Mouse (Mus musculus) layer of hippocampus, adult 8-10 months (tissue): Measurements from ENCODE around the gene Ccna1. TPM values are rescaled to one million over a fixed set of nuclear protein-coding genes. Genes with fewer than 3 reads are reported as not detected.

ENCODE experiments used
- DNase-seq, 2 experiments: peaks; one replicate each; pipeline ENCODE4 v3.0.0; 2022; ENCODE audit warnings: low spot score in 2 of 2
- total RNA-seq, 4 experiments: library from RNA; stranded (reverse); gene quantifications; 2 replicates each; pipeline ENCODE4 v1.2.4; 2022

Gene Ccna1
- 1 to 10 TPM; 2.1 to 4.2 (median 2.6) TPM for total RNA-seq

DNA sequence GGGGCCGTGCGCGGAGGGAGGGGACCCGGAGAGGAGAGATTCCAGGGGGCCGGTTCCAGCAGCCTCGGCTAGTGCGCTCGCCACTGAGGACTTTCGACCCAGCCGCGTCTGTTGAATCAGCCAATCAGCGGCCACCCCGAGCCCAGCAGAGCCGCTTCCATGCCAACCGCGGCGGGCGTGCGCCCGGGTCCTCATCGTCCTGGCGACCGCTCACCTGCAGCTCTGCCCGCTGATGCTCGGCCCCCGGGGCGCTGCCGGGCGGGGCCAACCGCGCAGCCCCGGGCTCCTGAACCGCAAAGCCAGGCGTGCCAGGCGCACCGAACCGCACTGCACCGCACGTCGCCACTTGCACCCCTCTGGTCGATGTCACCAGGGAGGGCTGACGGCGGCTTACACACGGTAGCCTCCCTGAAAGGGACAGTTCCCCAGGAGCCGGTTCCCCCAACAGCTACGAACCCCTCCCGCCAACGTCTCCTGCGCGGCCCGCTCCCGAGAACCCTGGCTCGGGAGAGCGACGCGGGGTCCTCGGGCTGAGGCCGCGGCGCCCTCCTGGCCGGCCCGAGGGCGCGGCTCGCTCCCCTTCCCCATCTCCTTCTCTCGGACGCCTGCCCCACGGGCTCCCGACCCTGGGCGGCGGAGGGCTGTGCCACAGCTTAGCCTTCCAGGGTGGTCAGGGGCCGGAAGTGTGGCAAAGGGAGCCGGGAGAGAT is at the start of gene Ccna1:
Ccna1 (minus strand) TSS at position 464 of the 709 bp plus-strand sequence.
- peak; percentile 34 to 76 for DNase-seq

DNA sequence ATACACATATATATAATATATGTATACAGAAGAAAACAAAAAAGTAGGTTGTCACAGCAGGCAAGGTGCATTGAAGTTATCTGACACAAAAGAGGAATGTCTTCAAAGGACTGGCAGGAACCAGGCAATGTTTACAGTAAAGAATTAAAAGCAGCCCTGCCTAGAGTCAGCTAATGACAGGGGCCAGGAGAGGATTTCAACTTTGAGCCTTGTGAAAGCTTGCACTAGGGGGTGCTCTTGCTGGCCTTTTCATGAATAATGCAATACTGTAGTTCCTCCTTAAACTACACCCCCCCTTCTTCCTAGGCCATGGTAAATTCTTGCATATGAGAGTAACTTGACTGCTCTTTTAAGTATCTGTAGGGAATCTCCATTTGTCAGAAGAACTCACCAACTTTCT is 45.8 kb upstream of the Ccna1 start:
- DNase-seq: no peak

GRCm38 (mm10) chr3:55098990-55099389 is 43.7 kb upstream of the Ccna1 start:
- DNase-seq: no peak

GRCm38 (mm10) chr3:55098014-55098413 is 42.7 kb upstream of the Ccna1 start:
- DNase-seq: no peak

DNA sequence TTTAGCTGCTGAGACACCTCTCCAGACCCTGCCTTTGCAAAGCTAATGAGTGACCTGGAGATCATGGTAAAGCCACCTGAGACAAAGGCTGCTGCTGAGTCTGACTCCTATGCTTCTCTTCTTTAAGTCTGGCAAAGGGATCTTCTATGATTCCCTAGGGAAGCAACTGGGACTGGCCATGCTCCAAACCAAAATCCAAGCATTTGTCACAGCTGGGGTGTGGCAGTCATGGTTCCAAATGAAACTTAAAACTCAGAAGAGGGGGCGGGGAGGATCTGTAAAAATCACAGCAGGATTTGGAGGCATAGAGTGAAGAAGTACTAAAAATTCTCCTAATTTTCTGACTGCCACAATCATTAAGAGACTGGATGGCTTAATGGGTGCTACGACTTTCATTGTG is 41.9 kb upstream of the Ccna1 start:
- DNase-seq: no peak

GRCm38 (mm10) chr3:55096655-55097005 is 41.3 kb upstream of the Ccna1 start:
- DNase-seq: no peak

DNA sequence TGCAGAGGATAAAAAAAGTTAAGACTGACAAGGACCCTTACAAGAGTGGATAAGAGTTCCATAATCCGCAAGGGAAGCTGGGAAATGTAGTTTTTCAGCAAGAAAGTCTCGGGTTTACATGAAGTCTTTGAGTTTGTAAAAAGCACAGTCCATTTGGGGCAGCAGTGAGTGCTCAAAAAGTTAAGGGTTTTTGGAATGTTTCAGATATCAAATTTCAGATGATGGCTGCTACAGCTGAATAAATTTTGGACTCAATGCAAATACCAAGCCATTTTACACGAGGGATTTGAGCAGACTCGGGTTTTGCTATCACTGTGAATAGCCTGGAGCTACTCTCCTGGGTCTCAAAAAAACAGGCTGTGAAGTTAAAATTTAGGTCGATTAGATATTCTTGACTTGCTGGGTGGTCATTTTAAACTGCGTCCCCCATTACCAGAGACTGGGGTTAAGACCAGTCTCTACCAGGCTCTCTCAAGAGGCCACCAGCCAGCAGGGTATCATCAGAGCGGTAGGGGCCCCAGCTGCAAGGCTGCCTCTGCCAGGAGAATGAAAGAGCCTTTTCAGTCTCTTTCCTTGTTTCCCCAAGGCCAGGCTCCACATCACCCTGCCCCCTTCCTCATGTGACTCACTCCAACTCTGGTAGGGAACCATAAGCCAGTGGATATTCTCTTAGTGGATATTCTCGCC is 40.8 kb upstream of the Ccna1 start:
- peak; percentile 54 to 72 for DNase-seq

DNA sequence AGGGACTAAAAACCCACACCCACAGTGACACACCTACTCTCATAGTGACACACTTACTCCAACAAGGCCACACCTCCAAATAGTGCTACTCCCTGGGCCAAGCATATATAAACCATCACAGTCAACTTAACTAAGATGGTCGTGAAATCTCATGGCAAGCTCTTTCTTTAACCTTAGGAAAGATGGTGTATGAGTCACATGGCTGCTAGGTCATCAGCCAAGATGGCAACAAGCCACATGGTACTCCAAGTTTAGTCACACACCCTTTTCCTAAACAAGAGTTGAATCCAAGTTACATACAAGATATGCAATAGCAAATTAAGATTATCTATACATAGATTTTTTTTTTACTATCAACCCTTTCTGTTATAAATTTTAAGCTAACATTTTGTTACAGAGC is 37.9 kb upstream of the Ccna1 start:
- no peak for DNase-seq

DNA sequence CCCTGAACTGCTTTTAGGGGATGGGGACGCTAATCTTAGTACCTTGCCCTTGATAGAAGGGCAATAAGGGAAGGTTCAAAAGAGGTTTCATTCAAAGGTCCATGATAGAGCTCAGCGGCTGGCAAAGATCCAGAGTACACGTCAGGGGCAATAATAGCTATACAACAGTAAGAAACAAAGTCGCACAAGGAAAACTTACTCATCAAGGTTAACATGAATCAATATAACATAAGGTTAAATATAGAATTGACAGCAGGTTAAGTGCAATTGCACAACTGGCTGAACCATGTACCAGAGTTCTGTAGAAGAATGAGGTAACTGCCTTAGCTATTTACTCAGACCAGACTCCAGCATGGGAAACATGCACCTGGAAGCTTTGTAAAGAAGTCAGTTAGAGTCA is 34.0 kb upstream of the Ccna1 start:
- DNase-seq: no peak

- DNase-seq: no peak
Measured at GRCm38 (mm10) chr3:55088843-55089242, 33.5 kb upstream of the Ccna1 start.

DNA sequence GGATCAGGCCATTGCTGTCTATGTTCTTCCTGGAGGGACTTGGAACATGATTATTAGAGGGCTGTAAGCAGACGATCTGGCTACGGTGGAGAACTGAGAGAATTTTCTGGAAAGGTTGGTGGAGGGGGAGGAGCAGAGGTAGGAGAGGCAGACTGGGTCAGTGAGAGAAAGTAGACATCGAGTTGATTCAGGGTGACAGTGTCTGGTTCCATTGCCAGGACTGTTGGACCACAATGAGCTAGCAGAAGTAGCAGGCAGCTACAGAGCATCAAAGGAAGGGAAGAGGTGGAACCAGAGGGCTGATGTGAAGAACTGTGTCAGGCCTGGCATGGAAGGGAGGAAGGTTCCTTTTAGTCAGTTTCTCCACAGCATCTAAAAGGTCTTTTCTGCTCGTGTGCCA is 33.1 kb upstream of the Ccna1 start:
- no peak for DNase-seq

- DNase-seq: no peak
Measured at GRCm38 (mm10) chr3:55087360-55087759, 32.1 kb upstream of the Ccna1 start.

GRCm38 (mm10) chr3:55086948-55087347 is 31.6 kb upstream of the Ccna1 start:
- no peak for DNase-seq

DNA sequence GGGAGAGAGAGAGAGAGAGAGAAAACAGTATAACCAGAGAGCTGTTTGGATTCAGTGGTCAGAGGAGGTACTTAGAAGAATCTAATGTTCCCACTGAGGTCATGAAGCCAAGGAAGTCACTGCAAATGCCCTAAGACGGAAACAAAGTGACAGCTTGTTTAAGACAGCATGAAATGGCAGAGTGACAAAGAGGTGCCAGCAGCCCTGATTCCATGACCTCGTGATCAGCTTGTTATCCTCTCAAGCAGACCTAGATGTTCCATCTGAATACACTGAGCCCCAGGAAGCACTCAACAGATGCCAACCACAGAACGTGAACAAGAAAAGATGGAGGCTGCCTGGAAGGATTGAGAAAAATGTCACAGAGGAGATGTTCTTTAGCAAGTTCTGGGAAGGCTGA is 30.4 kb upstream of the Ccna1 start:
- no peak for DNase-seq

DNA sequence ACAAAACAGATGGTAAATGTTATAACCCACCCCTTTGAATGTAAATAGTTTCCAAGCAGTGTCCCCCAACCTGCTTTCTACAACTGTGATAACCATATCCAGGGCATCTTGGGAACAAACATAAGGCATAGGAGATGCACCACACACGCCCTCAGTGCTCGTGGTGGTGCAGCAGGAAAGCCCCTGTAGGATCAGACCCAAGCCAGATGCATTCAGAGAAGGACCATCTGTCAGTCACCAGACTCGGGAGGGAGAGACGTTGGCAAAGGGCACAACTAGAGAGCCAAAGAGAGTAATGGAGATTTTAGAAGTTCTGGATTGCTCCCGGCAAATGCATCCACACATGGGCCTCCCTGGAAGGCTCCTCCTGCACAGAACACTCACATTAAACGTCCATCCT is 29.5 kb upstream of the Ccna1 start:
- no peak for DNase-seq

GRCm38 (mm10) chr3:55080055-55080454 is 24.8 kb upstream of the Ccna1 start:
- DNase-seq: peak; percentile 58 to 79

- no peak for DNase-seq
Measured at GRCm38 (mm10) chr3:55079619-55080018, 24.3 kb upstream of the Ccna1 start.

- DNase-seq: no peak
Measured at GRCm38 (mm10) chr3:55078233-55078632, 22.9 kb upstream of the Ccna1 start.

DNA sequence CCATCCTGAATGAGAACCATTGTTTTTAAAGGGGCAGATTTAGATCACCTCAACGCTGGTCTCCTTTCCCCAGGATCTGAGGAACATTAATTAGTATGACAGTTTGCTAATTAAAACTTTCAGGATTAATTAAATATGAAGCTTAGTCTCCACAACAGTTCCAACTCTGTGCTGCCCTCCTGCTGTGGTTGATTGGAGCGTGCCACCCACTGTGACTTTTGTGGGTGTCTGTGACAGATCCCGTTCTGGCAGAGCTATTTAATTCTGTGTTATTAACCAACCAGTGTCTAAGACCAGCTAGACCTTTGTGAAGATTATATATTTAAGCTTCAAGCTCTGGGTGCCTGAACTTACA is 20.0 kb upstream of the Ccna1 start:
- DNase-seq: no peak

GRCm38 (mm10) chr3:55074576-55075293 is 19.4 kb upstream of the Ccna1 start:
- no peak for DNase-seq

- no peak for DNase-seq
Measured at GRCm38 (mm10) chr3:55067791-55068434, 12.6 kb upstream of the Ccna1 start.

DNA sequence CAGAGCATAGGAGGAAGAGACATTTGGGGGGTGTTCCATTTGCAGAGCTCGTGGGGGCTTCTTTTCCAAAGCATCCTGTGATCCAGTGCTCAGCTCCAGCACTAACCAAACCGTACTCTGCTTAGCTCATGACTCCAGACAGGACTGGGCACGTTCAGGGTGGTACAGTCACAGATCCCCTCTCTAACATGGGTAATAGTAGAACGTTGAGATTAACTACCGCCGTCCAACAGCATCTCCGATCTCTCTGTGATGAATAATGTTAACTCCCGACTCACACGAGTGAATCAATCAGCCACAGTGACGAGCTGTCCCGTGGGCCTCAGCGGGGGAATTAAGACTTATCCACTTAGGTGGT is 11.3 kb upstream of the Ccna1 start:
- DNase-seq: no peak
